Mouse (Mus musculus) thymus, postnatal 36 days (tissue): ENCODE measurements around the gene Cenpe.

Experiments used
- DNase-seq, 2 experiments: peaks; one replicate each; pipeline ENCODE4 v3.0.0; 2022; ENCODE audit warnings: mixed read lengths in 2 of 2

Gene Cenpe

DNA sequence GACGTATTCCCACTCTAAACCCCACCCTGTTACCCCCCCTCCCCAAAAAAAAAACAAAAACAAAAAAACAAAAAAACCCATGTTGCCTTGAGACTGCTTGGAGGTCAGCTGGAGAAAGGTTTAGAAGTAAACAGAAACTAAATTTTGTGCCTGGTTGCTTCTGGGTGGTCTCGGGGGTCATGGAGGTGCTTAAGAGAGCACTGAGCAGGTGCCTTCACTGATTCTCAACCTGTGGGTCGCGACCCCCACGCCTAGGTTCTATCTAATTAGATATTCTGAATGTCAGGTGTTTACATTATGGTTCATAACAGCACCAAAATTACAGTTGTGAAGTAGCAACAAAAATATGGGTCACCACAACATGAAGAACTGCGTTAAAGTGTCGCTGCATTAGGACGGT is 69.4 kb downstream of the Cenpe start:
- DNase-seq: no peak

DNA sequence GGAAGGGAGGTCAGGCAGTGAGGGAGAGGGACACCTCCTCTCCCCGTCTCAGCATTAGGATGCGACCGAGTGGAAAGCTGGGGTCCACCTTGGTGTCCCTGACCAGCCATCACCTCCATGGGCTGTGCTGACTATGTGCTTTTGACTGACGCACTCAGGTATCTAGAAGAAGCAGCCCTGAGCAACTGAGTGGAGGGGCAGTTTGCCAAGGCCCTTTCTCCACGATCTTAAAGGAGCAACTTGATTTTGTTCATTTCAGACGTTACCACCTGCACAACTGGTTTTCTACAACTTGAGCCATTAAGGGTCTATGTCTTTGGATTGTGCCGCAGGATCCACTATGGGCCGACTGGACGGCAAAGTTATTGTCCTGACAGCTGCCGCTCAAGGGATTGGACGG is 72.9 kb downstream of the Cenpe start:
- no peak for DNase-seq

DNA sequence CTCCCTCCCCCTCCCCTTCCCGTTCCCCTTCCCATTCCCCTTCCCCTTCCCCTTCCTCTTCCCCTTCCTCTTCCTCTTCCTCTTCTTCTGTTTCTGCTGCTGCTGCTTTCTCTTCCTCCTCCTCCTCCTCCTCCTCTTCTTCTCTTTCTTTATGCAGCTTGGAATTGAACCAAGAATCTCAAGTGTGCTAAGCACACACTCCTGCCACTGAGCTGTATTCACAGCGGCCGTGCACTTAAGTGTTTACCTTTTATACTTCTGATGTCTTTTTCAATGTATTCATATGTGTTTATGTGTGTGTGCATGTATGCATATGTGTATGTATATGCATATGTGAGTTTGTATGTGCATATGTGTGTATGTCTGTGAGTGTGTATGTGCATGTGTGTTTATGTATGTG is 73.5 kb downstream of the Cenpe start:
- DNase-seq: no peak

DNA sequence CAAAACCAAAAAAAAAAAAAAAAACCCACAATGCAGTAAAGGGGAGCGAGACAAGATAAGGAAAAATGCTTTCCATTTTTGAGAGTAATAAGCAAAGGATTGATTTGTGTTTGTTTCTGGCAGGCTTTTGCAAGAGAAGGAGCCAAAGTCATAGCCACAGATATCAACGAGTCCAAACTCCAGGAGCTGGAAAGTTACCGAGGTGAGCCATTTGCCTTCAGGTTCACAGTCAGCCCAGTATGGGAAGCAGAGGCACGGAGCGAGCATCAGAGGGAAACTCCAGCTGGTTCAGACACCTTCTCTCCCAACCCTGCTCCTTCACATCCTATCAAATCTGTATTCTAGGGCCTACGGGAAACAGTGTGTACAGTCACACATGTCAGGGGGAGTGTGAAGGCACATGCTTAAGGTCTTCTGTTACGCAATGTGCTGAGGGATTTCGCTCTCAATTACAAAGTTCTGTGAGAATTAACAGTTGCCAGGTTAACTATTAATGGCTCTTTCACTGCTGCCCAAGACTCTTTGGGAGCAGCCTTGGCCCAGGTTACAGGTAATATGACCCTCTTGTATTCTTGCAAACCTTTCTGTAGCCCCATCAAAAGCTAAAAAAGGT is 75.9 kb downstream of the Cenpe start:
- DNase-seq: no peak

DNA sequence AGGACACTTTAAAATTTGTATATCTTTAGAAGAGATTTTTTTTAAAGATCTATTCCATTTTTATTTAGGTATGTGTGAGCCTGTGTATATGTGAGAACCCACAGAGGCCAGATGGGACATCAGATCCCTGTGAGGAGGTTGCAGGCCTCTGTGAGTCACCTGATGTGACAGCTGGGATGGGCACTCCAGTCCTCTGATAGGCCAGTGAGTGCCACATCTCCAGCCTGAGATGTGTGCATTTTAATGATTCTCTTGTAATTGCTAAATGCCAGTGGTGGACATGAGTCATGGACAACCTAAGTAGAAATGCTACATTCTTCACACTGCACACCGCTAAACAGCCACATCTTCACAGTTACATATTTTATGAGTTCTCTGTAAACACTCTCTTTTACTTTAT is 76.8 kb downstream of the Cenpe start:
- DNase-seq: no peak

DNA sequence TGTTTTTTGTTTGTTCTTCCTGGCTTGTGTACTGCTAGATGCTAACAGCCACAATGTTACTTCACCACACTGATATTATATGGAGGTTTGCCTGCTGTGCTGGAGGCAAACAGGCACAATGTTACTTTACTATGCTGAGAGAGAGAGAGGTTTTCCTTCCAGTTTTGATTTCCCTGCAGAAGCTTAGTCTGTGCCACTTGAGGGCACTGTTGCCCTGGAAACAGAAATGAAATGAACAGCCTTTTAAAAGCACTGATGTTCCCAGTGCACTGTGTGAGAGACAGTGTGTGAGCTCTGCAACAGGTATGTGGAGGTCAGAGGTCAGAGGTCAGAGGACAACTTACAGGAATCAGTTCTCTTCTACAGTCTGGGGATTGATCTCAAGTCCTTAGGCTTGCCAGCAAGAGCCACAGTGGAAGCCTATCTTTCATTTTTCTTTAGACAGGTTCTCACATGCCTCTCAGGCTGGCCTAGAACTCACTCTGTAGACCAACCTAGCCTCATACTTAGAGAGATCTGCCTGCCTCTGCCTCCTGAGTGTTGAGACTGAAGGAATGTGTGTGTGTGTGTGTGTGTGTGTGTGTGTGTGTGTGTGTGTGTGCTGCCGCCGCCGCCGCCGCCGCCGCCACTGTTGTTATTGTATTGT is 78.0 kb downstream of the Cenpe start:
- peak; percentile 43 to 52 for DNase-seq

DNA sequence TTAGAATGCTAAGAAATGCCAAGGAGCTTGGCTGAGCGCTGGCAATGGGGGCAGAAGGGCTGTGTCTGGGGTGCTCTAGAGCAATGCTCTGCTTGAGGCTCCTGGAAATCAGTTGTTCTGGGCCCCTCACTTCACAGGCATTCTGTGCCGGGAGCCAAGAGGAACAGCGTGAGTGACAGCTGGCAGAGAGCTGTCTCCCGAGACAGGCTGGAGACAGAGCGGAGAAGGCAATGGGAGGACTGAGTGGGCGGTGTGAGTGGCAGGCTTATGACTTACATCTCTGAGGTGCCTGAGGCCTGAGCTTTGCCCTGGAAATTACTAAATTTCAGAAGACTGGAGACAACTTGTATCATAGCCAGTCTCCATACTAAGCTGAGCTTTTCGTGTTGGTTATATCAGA is 81.4 kb downstream of the Cenpe start:
- DNase-seq: no peak

DNA sequence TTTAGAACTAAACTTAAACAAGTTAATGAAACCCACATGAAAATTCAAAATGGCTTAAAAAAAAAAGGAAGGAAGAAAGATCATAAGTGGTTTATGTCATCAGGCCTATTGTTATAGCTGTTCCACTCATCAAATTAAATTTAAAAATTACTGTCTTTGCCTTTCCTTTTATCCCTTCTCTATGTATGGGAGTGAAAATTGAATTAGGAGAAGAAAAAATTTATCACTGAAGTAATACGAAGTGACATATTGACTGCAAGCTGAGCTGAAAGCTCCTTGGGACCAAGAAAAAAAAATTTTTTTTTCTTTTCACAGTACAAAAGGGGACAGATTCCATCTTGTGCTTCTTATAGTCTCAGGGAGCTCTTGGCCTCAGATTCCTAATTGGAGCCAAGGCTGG is 83.2 kb downstream of the Cenpe start:
- no peak for DNase-seq

DNA sequence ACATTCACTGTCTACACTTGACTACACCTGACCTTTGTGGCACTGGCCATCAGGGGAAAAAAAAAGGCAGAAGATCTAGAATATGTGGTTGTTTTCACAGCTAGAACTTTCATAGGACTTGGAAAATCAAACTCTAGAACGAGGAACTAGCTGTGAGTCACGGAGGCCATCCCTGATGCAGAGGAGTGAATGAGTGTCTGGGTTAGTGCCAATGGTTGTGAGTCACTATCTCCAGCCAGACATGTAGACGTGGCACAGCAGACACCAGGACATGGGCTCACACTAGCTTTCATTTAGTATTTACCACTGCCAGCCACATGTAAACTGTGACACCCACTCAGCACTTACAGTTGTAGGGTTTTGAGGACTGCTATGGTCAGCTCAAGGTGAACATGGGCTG is 86.2 kb downstream of the Cenpe start:
- no peak for DNase-seq

DNA sequence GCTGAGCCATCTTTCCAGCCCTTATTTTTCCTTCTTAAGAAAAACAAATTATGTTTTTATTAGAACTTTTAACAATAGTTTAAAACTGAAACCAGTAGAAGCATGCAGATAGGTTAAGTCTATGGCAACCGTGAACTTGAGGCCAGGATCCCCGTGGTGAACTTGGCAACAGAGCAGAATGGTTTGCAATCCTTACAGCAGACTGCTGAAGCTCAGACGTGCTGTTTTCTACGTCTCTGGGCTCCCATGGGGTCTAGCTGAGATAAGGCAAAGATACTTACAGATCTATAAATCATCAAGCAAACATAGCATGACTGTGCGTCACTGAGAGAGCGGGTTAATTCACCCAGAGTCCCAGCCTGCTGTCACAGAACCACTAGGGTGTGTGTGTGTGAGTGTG is 87.7 kb downstream of the Cenpe start:
- DNase-seq: no peak

DNA sequence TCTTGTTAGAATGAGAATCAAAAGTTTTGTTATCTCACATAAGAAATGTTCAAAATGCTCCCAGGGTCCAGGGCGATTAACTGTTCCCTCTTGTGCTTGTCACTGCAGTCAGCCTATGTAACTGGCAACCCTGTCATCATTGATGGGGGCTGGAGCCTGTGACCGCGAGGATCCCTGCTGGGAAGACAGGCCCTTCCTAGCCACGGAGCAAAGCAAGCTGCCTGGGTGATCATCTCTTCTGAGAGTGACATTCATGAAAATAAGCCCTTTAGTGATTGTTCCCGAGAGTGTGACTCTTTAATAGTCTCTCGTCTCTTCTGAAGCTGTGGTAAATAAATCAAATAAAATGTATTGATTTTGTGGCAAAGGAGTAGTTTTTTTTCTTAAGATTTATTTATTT is 91.7 kb downstream of the Cenpe start:
- DNase-seq: no peak

DNA sequence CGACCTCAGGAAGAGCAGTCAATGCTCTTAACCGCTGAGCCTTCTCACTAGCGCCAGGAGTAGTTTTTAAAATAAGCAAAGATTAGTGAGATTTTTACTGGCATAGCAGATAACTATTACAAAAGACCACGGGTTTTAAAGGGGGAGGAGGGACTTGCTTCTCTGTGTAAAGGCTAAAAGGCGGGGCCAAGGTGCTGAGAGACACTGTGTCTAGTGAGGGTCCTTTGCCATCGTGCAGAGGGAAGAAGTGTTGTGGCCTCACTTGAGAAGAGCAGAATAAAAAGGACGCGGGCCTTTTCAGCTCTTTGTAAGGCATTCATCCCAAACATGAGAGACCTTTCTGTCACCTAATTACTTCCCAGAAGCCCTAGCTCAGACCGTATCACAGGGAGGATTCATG is 92.2 kb downstream of the Cenpe start:
- DNase-seq: no peak

DNA sequence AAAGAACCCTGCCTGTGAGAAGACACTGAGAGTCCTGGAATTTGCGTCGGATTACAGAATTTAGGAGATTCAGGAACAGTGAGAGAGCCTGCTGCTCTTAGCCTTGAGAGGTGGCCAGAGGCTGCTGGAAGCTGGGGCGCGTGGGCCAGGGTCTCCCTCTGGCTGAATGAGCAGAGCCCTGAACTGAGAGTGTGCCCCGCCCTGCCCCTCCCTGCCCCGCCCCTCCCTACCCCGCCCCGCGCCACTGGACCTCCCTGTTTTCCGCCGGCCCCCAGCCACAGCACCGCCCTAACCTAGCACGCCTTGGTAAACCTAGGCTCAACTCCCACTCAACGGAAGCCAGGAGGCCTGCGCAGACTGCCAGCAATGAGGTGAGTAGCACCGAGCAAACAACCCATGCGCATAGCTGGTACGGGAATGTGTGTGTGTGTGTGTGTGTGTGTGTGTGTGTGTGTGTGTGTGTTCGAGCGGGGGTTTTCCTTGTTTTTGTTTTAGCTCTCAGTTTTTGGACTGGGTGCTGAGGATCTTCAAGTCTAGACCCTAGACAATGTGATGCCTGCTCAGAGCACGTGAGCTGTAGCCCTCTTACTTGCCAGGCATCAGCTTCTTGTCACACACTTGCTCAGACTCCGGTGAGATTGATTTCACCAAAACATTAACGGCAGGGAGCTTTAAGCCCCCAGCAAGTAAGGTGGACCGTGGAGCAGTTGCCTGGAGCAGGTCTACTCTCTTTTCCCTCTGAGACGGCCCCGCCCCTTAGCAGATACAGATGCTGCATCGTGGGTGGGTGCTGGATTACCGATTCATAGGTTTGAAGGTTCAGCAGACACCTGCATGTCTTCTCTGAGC is 95.3 kb downstream of the Cenpe start, which contains the start of gene Slc9b2:
TSS of gene Slc9b2 (plus strand) at position 290 of the 849 bp plus-strand sequence.
- DNase-seq: peak; percentile 45 to 67

DNA sequence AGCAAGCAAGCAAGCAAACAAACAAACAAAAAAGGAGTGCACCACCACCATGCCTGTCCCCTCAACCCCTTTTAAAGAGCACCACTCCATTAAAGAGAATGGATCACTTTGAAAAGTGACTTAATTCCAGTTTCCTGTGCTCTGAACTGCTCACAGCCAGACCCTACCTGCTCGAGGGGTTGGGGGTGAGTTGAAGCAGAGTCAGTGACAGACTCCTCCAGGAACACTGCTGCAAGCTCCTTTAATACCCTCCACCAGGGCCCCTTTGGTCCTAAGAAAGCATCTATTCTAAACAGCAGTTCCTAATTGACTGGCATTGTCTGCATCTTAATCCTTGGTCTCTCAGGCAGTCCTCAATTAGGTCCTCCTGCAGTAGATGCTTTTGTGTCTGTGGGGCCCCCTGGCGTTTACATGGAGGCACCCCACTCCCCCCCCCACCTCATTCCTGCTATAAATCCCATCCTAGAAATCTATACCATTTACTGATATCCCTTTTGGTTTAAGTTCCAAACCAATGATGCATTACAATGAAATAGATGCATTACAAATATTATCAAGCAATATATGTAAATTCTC is 100.7 kb downstream of the Cenpe start:
- no peak for DNase-seq

DNA sequence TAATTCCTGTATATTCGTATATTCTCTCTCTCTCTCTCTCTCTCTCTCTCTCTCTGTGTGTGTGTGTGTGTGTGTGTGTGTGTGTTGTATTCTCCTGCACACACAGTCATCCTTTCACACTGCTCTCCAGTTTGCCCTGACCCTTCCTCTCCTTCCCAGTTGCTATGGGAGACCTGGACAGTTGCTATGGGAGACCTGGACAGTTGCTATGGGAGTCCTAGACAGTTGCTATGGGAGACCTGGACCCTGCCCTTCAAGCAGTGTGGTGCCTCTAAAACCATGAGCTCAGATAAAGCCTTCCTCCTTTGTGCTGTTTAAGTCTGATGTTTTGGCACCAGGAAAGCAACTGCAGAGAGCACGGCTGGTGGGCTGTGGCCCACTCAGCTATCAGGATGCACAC is 101.4 kb downstream of the Cenpe start:
- no peak for DNase-seq

DNA sequence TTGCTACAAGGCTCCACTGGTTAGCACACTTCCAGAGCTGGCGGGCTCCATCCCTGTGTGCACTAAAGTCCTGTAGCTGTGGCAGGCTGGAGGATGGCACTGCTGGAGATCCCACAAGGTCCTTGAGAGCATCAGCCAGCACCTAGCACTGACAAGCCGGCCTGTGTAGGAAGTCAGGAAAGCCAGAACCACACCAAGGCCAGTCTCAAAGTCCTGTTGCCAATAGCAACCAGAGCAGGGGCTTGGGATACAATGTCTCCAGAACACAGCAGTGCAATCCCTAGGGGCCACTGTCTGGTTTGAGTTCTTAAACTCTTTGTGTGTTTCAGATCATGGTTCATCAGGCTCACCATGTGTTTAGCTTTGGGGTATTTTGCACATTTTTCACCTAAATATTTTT is 102.5 kb downstream of the Cenpe start:
- DNase-seq: no peak

DNA sequence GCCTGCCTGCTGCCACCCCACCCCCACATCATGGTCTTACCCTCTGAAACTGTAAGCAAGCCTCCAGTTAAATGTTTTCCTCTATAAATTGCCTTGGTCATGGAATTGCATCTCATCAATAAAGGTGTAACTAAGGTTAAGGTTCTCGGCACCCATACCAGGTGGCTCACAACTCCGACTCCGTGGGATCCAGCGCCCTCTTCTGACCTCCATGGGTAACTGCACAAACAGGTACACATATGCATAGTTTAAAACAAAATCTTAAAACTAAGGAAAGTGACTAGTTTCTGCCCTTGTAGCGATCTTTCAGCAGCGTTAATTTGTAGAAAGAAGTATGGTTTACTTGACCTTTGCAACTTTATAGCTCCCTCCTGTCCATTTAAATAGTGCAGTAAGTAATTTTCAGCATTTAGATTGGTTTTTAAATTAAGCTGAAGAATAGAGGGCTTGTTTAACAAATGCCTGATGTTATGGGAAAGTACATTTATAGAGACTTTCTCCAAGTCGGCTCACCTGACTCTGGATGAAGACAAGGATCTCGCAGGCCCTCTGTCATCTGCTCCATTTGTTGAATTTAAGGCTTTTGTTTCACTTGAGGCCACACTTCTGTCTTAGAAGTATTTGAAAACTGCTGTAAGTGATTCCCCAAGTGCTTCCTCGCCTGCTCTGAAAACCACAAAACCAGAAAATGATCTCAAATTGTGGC is 103.5 kb downstream of the Cenpe start:
- DNase-seq: no peak

DNA sequence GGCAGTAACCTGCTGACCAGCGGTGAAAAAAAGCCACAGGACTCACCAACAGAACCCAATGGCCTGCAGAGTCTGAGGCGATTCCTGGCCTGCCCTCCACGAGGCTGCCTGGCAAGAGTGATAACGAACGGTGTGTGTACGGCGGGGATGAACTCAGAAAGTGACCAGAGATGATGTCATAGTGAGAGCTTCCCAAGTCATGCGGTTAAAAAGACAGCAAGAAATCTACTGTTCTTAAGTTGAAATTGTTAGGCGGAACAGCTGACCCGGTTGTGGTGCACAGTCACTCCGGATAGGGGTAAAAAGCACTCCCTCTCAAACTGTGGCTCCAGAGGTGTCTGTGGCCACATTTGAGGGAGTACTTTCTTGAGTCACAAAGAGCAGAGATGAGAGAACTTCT is 106.0 kb downstream of the Cenpe start:
- no peak for DNase-seq
